Mouse (Mus musculus): ENCODE data around the gene Tdrd12. TPM values are rescaled to one million over a fixed set of nuclear protein-coding genes. Genes with fewer than 3 reads are reported as not detected.

The Tdrd12 gene
- total RNA-seq, 1 experiment = 35.4 TPM

DNA sequence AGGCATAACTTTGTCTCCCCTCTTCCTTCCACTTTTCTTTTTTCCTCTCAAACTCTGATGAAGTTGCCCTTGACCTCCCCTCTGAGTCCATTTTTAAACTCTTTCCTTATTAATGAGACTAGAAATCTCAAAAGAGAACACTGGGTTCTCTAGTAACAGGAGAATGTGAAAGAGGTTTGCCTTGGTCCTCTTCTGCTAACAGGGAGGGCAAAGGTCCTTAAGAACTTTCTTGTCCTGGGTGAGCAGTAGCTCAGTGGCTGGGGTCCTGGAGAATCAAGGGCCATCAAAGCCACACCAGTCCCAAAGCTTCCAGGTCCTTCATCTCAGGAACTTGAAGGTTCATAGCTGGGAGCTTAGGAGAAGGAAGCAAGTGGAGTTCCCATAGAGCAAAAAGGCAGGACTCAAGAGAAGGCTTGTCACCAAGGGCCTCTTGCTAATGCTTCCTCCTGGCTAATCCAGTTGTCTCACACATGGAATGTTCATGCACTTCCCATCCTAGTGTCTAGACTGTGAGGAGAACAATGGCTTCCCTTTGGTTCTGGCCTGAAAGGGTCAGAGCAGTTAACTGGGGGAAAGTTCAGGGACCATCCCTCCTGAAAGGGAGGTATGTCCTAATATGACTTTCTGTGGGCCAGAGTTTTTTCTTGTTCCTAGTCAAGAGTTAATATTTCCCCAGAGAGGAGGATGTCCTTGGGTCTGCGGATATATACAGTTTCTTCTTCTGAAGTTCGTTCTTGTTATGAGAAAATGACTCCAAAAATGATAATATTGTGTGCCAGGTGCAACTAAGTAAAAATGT, 26.7 kb upstream of the Tdrd12 start:
- H3K9ac ChIP-seq (ENCODE audit: insufficient read depth, low read depth, low read length, poor library complexity, severe bottlenecking) = no peak overlapping the region
- no peak for DNase-seq (ENCODE audit: low read depth, low spot score)
- no peaks in the 10 kb centered on the region for H3K36me3 ChIP-seq (ENCODE audit: control insufficient read depth, insufficient read depth, low read length, poor library complexity, severe bottlenecking)
- TF ChIP-seq HCFC1 (IDR thresholded peaks at IDR 0.05; ENCODE audit: borderline replicate concordance, insufficient read depth, low read length) (no peak), CHD2 (IDR thresholded peaks at IDR 0.05; ENCODE audit: low read depth, low read length) (no peak), MAFK (IDR thresholded peaks at IDR 0.05; ENCODE audit: insufficient read depth, low read depth, low read length) (no peak), ZNF384 (IDR thresholded peaks at IDR 0.05; ENCODE audit: low read depth, low read length) (no peak), ZC3H11A (IDR thresholded peaks at IDR 0.05; ENCODE audit: borderline replicate concordance, low read depth, low read length) (no peak)
- in situ Hi-C loops (cut with MboI; ENCODE audit: low sequenced_read_pairs in 2 of 2, unreplicated experiment in 2 of 2) = no loop called here
- H3K4me3 ChIP-seq (ENCODE audit: insufficient read depth in 1 of 2, low read depth in 1 of 2, low read length in 2 of 2, poor library complexity in 1 of 2, severe bottlenecking in 1 of 2) = no peak overlapping the region
- H3K9me3 ChIP-seq (ENCODE audit: control insufficient read depth, insufficient read depth, low read depth, low read length) = no peaks in the 10 kb centered on the region
- H3K27ac ChIP-seq (ENCODE audit: insufficient read depth, low read depth, low read length, poor library complexity, severe bottlenecking) = no peak overlapping the region
- peaks cover 0 to 10% of the 10 kb centered on the region in 2 experiments; a peak in 2 of 4 replicates for H3K4me1 ChIP-seq (ENCODE audit: control insufficient read depth in 2 of 2, insufficient read depth in 2 of 2, low read length in 2 of 2, poor library complexity in 1 of 2)

DNA sequence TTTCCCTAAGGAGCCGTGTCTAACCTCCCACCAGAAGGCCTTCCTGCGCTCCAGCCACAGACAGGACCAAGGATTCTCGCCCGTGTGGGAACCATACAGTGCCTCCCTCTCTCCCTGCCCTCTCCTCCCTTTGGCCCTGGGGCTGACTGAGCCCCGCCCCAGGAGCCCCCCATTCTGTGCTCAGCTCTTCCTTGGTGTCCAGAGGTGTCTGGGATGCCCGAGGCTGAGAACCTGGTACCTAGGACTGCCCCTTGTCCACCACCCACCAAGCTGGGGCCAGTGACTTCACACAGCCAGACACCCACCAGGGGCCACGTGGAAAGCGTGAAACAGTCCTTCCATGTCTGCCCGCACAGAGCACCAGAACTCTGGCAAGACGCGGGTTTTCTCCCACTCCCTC, 25.5 kb upstream of the Tdrd12 start:
- no peaks in the 10 kb centered on the region for H3K36me3 ChIP-seq (ENCODE audit: control insufficient read depth, insufficient read depth, low read length, poor library complexity, severe bottlenecking)
- no peak overlapping the region for H3K9ac ChIP-seq (ENCODE audit: insufficient read depth, low read depth, low read length, poor library complexity, severe bottlenecking)
- H3K4me1 ChIP-seq (ENCODE audit: control insufficient read depth in 2 of 2, insufficient read depth in 2 of 2, low read length in 2 of 2, poor library complexity in 1 of 2) = peaks cover 0 to 14% of the 10 kb centered on the region in 2 experiments; a peak in 2 of 4 replicates
- H3K9me3 ChIP-seq (ENCODE audit: control insufficient read depth, insufficient read depth, low read depth, low read length) = no peaks in the 10 kb centered on the region
- in situ Hi-C loops (cut with MboI; ENCODE audit: low sequenced_read_pairs in 2 of 2, unreplicated experiment in 2 of 2) = no loop called here
- no peak overlapping the region; the same call in 1 of the 2 replicates for H3K27ac ChIP-seq (ENCODE audit: insufficient read depth, low read depth, low read length, poor library complexity, severe bottlenecking)
- TF ChIP-seq MAFK (IDR thresholded peaks at IDR 0.05; ENCODE audit: insufficient read depth, low read depth, low read length) (no peak), HCFC1 (IDR thresholded peaks at IDR 0.05; ENCODE audit: borderline replicate concordance, insufficient read depth, low read length) (no peak), ZNF384 (IDR thresholded peaks at IDR 0.05; ENCODE audit: low read depth, low read length) (no peak), CHD2 (IDR thresholded peaks at IDR 0.05; ENCODE audit: low read depth, low read length) (no peak), ZC3H11A (IDR thresholded peaks at IDR 0.05; ENCODE audit: borderline replicate concordance, low read depth, low read length) (no peak)
- H3K4me3 ChIP-seq (ENCODE audit: insufficient read depth in 1 of 2, low read depth in 1 of 2, low read length in 2 of 2, poor library complexity in 1 of 2, severe bottlenecking in 1 of 2) = 0 out of 4 replicates have a peak overlapping the region, but pooled peaks of 1 of the 2 experiments have one; percentile 17
- no peak for DNase-seq (ENCODE audit: low read depth, low spot score)

DNA sequence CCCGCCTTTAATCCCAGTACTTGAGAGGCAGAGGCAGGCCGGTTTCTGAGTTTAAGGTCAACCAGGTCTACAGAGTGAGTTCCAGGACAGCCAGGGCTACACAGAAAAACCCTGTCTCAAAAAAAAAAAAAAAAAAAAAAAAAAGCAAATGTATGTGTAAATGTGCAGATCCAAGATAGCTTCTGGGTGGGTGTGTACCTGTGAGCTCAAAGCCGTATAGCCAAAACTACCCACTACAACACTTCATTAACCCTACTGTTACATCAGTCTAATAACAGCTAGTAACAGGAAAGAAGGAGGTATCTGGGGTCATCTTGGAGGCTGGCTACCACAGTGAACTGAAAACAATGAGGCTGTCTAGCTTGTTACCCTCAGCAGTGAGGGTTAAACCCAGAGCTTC, 22.3 kb upstream of the Tdrd12 start:
- Histone ChIP-seq H3K4me3 (ENCODE audit: insufficient read depth in 1 of 2, low read depth in 1 of 2, low read length in 2 of 2, poor library complexity in 1 of 2, severe bottlenecking in 1 of 2) (no peak overlapping the region), H3K4me1 (ENCODE audit: control insufficient read depth in 2 of 2, insufficient read depth in 2 of 2, low read length in 2 of 2, poor library complexity in 1 of 2) (peaks cover 0 to 14% of the 10 kb centered on the region in 2 experiments; a peak in 2 of 4 replicates), H3K27ac (ENCODE audit: insufficient read depth, low read depth, low read length, poor library complexity, severe bottlenecking) (no peak overlapping the region), H3K9me3 (ENCODE audit: control insufficient read depth, insufficient read depth, low read depth, low read length) (no peaks in the 10 kb centered on the region), H3K36me3 (ENCODE audit: control insufficient read depth, insufficient read depth, low read length, poor library complexity, severe bottlenecking) (no peaks in the 10 kb centered on the region), H3K9ac (ENCODE audit: insufficient read depth, low read depth, low read length, poor library complexity, severe bottlenecking) (no peak overlapping the region)
- no peak for DNase-seq (ENCODE audit: low read depth, low spot score)
- no peak for TF ChIP-seq ZNF384 (IDR thresholded peaks at IDR 0.05; ENCODE audit: low read depth, low read length)
- TF ChIP-seq ZC3H11A (IDR thresholded peaks at IDR 0.05; ENCODE audit: borderline replicate concordance, low read depth, low read length) = no peak
- no peak for TF ChIP-seq MAFK (IDR thresholded peaks at IDR 0.05; ENCODE audit: insufficient read depth, low read depth, low read length)
- no peak for TF ChIP-seq HCFC1 (IDR thresholded peaks at IDR 0.05; ENCODE audit: borderline replicate concordance, insufficient read depth, low read length)
- no peak for TF ChIP-seq CHD2 (IDR thresholded peaks at IDR 0.05; ENCODE audit: low read depth, low read length)
- in situ Hi-C loops (cut with MboI; ENCODE audit: low sequenced_read_pairs in 2 of 2, unreplicated experiment in 2 of 2) = no loop called here

DNA sequence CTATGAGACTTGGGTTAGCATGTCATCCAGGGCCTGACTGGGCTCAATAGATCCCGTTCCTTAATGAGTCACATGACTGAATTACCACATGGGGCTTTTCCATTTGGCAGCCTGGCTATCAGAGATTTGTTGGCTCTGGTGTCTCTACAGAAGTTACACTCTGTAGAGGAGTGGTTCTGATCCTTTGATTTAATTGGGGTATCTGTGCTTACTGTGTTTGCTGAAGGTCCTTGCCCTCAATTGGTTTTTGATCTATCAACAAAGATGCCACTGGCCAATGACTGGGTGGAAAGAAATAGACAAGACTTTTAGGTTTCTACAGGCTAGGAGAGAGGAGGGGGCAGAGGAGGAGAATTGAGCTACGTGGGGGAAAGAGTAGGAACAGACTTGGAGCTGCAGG, 21.1 kb upstream of the Tdrd12 start:
- in situ Hi-C loops (cut with MboI; ENCODE audit: low sequenced_read_pairs in 2 of 2, unreplicated experiment in 2 of 2) = no loop called here
- no peak overlapping the region for H3K9ac ChIP-seq (ENCODE audit: insufficient read depth, low read depth, low read length, poor library complexity, severe bottlenecking)
- H3K4me3 ChIP-seq (ENCODE audit: insufficient read depth in 1 of 2, low read depth in 1 of 2, low read length in 2 of 2, poor library complexity in 1 of 2, severe bottlenecking in 1 of 2) = no peak overlapping the region
- DNase-seq (ENCODE audit: low read depth, low spot score) = no peak
- TF ChIP-seq ZC3H11A (IDR thresholded peaks at IDR 0.05; ENCODE audit: borderline replicate concordance, low read depth, low read length) = no peak
- no peak for TF ChIP-seq ZNF384 (IDR thresholded peaks at IDR 0.05; ENCODE audit: low read depth, low read length)
- TF ChIP-seq HCFC1 (IDR thresholded peaks at IDR 0.05; ENCODE audit: borderline replicate concordance, insufficient read depth, low read length) = no peak
- no peak for TF ChIP-seq MAFK (IDR thresholded peaks at IDR 0.05; ENCODE audit: insufficient read depth, low read depth, low read length)
- H3K9me3 ChIP-seq (ENCODE audit: control insufficient read depth, insufficient read depth, low read depth, low read length) = no peaks in the 10 kb centered on the region
- H3K36me3 ChIP-seq (ENCODE audit: control insufficient read depth, insufficient read depth, low read length, poor library complexity, severe bottlenecking) = no peaks in the 10 kb centered on the region
- H3K4me1 ChIP-seq (ENCODE audit: control insufficient read depth in 2 of 2, insufficient read depth in 2 of 2, low read length in 2 of 2, poor library complexity in 1 of 2) = peaks cover 0 to 14% of the 10 kb centered on the region in 2 experiments; a peak in 2 of 4 replicates
- H3K27ac ChIP-seq (ENCODE audit: insufficient read depth, low read depth, low read length, poor library complexity, severe bottlenecking) = no peak overlapping the region

Data from ES-E14 (cell line).